Mouse (Mus musculus): Measurements from ENCODE around the gene Fsd2. TPM values are rescaled to one million over a fixed set of nuclear protein-coding genes. Genes with fewer than 3 reads are reported as not detected.

Gene Fsd2
- total RNA-seq, 2 experiments from 2014 or later = 0.27 to 0.28 TPM

GRCm38 (mm10) chr7:81587238-81587637, 20.5 kb upstream of the Fsd2 start:
- no peak overlapping the region for H3K27ac ChIP-seq
- no peak overlapping the region for H3K4me3 ChIP-seq
- no peak for DNase-seq (ENCODE audit: low spot score in 2 of 2)
- TF ChIP-seq CTCF (conservative IDR thresholded peaks at IDR 0.05) = no peak

- no peak for DNase-seq (ENCODE audit: low spot score in 2 of 2)
- no peak overlapping the region for H3K4me3 ChIP-seq
- TF ChIP-seq CTCF (conservative IDR thresholded peaks at IDR 0.05) = no peak
- H3K27ac ChIP-seq = no peak overlapping the region
Measured at GRCm38 (mm10) chr7:81585326-81585725, 18.6 kb upstream of the Fsd2 start.

- TF ChIP-seq CTCF (conservative IDR thresholded peaks at IDR 0.05) = peak; percentile 35
- Histone ChIP-seq H3K27ac (no peak overlapping the region), H3K4me3 (no peak overlapping the region)
- DNase-seq (ENCODE audit: low spot score in 2 of 2) = no peak
Measured at GRCm38 (mm10) chr7:81583512-81583911, 16.8 kb upstream of the Fsd2 start.

DNA sequence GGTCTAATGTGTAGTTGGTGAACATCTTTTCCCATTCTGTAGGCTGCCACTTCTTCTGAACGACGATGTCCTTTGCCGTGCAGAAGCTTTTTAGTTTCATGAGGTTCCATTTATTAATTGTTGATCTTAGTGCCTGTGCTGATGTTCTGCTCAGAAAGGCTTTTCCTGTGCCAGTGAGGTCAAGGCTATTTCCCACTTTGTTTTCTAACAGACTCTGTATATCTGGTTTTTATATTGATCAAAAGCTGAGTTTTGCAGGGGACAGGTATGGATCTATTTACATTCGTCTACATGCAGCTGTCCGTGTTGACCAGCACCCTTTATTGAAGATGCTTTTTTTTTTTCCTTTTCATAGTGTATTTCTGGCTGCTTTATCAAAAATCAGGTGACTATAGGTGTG, 12.6 kb upstream of the Fsd2 start:
- no peak overlapping the region for H3K27ac ChIP-seq
- no peak overlapping the region for H3K4me3 ChIP-seq
- TF ChIP-seq CTCF (conservative IDR thresholded peaks at IDR 0.05) = no peak
- DNase-seq (ENCODE audit: low spot score in 2 of 2) = no peak

DNA sequence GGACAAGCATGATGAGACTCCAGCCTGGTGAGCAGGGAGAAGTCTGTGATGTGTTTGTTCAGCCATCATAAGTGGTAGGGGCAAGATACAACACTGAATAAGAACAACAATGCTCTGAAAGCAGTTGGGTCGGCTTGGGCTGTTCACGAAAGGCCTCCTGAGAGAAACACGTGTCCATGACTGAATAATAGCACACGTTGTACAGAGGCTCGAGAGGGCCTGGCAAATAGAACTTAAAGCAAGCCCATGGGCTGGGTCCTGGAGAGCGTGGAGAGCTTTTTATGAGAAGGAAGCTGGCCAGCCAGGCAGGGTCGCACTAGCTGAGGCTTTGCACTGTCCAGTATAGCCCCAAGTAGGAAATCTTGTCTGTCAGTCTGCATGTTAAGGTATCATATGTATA, 11.7 kb upstream of the Fsd2 start:
- DNase-seq (ENCODE audit: low spot score in 2 of 2) = no peak
- H3K4me3 ChIP-seq = no peak overlapping the region
- H3K27ac ChIP-seq = no peak overlapping the region
- no peak for TF ChIP-seq CTCF (conservative IDR thresholded peaks at IDR 0.05)

DNA sequence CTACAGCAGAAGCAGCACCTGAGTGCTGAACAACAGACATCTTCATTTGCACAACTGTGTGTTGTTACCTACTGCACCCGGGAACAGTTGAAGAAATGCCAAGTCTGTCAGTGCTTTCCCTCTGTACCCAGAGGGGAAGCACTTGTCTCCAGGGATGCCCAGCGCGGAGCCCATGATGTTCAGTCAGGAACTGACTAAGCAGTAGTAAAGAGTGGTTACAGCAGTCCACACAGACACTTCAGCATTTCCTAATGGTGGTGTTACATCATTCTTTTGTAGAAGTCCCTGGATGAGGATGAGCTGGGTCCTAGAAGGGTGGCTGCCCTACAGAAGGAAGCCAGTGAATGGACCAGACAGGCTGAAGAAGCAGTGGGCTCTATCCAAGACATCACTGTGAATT, 11.1 kb upstream of the Fsd2 start:
- DNase-seq (ENCODE audit: low spot score in 2 of 2) = no peak
- TF ChIP-seq CTCF (conservative IDR thresholded peaks at IDR 0.05) = no peak
- Histone ChIP-seq H3K4me3 (no peak overlapping the region), H3K27ac (no peak overlapping the region)

DNA sequence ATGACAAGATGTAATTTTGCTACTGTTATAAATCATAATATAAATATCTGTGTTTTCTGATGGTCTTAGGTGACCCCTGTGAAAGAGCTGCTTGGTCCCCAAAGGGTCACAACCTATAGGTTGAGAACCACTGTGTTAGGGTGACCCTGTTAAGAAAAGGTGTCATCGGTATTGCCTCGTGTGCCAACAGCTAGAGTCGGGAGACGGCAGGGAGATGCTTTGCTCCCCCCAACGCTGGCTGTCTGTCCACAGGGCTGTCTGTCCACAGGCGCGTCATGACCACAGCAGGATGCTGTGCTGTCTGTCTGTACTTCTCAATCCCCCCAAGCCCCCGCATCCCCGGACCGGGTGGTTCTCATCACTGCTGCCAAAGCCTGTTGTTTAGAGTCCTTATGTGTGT, 8.9 kb upstream of the Fsd2 start:
- DNase-seq (ENCODE audit: low spot score in 2 of 2) = no peak
- TF ChIP-seq CTCF (conservative IDR thresholded peaks at IDR 0.05) = no peak
- Histone ChIP-seq H3K4me3 (no peak overlapping the region), H3K27ac (no peak overlapping the region)

GRCm38 (mm10) chr7:81573821-81574220, 7.1 kb upstream of the Fsd2 start:
- Histone ChIP-seq H3K27ac (no peak overlapping the region), H3K4me3 (no peak overlapping the region)
- TF ChIP-seq CTCF (conservative IDR thresholded peaks at IDR 0.05) = no peak
- DNase-seq (ENCODE audit: low spot score in 2 of 2) = no peak

DNA sequence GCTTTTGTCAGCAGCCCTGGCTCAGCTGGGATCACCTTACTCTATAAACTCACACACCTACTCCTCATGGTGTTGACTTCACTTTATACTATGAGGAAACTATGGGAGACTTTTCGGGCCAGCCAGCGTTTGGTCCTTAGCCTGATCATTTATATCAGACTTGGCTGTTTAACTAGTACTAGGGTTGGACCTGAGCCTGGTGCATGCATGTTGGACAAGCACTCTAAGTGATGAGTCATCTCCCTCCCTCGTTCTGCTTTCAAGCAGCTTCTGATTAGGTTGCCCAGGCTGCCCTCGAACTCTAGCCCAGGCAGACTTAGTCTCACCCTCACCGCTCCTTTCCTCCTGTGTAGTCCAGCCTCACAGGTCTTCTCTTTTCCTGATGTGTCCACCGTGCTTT, 6.7 kb upstream of the Fsd2 start:
- Histone ChIP-seq H3K27ac (no peak overlapping the region), H3K4me3 (peak overlapping the region; percentile 85; the same call in 1 of the 2 replicates)
- no peak for TF ChIP-seq CTCF (conservative IDR thresholded peaks at IDR 0.05)
- no peak for DNase-seq (ENCODE audit: low spot score in 2 of 2)

DNA sequence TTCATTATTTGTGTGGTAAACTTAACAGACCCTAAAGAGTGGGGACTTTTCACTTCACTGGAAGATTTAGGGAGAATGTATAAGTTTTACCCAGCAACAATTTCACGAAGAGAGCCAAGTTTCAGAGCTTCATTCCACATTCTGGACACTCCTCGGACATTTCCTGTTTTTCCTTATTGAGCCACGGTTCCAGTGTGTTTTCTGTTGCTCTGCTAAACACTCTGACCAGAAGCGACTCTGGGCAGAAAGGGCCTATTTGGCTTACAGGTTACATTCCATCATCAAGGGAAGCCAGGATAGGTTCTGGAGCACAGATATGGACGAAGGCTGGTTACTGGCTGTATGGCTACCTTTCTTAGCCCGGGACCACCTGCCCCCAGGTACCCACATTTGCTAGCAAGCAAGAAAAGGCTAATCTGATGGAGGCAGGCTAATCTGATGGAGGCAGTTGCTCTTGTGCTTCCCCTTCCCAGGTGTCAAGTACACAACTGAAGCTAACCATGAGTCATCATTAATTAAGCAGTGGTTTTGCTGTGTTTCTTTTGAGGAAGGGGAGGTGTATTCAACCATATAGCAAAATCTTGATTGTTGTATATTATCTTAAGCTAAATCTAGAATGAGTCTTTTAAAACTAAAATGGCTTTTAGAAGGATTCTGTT, 6.0 kb upstream of the Fsd2 start:
- no peak for DNase-seq (ENCODE audit: low spot score in 2 of 2)
- Histone ChIP-seq H3K4me3 (peak overlapping the region; percentile 85), H3K27ac (peak overlapping the region; percentile 96)
- no peak for TF ChIP-seq CTCF (conservative IDR thresholded peaks at IDR 0.05)

DNA sequence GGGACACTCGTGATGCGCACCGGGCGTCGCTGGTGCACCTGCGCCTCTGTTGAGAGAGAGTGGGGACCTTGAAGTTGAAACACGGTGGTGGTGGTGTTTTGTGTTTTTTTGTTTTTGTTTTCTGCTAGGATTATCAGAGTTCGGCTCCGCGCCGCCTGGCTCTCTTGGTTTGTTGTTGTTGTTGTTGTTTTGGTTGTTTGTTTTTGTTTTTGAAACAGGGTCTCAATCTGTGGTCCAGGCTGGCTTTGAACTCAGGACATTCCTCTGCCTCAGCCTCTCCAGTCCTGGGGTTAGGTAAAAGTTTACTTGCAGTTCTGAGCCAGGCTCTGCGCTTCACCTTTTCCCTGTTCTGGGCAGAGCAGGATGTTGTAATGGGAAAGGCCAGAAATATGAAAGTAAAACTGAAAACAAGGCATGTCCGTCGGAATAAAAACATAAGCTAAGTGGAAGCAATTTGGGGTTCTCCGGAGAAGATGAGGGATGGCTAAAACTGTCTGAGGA, 5.2 kb upstream of the Fsd2 start:
- DNase-seq (ENCODE audit: low spot score in 2 of 2) = no peak
- peak overlapping the region; percentile 96 for H3K27ac ChIP-seq
- TF ChIP-seq CTCF (conservative IDR thresholded peaks at IDR 0.05) = no peak

DNA sequence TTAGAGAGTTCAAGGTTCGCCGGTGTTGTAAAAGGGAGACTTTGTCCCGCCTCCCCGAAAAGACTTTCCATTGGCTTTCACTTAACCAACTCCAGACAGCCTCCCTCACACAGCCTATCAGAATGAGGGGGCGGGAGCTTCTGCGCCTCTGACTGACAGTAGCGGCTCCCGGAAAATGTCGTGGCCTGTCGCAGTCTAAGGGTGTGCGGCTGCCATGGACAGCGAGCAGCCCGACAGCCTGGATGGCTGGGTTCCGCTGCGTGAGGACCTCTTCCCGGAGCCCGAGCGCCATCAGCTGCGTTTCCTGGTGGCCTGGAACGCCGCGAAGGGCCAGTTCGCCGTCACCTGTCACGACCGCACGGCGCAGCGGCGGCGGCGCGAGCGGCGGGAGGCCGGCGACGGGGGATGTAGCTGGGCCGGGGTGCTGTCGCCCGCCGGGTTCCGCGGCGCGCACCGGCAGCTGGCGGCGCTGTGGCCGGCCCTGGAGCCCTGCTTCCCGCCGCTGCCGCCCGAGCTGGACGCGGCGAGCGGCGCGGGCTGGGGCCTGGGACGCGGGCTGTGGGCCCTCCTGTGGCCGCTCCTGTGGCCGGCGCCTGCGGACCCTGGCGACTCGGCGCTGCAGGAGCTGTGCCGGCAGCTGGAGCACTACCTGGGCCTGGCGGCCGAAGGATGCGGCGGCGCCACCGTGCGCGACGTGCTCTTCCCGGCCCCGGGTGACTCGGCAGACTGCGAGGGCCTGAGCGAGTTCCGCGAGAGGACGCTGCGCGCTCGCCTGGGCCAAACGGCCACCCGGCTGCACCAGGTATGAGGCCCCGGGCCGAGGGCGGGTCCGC, 4.6 kb upstream of the Fsd2 start, which contains the start of gene Whamm:
Gene Whamm (plus strand): TSS at position 159 of the 833 bp plus-strand sequence.
- DNase-seq (ENCODE audit: low spot score in 2 of 2) = peak; percentile 91 to 95
- peak within 1 kb of the TSS; percentile 96 for H3K27ac ChIP-seq
- TF ChIP-seq CTCF (conservative IDR thresholded peaks at IDR 0.05) = peak; percentile 38; the same call in 1 of the 2 replicates
- peak within 1 kb of the TSS; percentile 85 for H3K4me3 ChIP-seq

More for the DNA sequence above, 5.2 kb upstream of the Fsd2 start:
- peak overlapping the region; percentile 85 for H3K4me3 ChIP-seq

GRCm38 (mm10) chr7:81570752-81571107, 4.0 kb upstream of the Fsd2 start:
- peak; percentile 74 for TF ChIP-seq CTCF (conservative IDR thresholded peaks at IDR 0.05)
- H3K4me3 ChIP-seq = peak overlapping the region; percentile 85
- peak overlapping the region; percentile 96 for H3K27ac ChIP-seq
- DNase-seq (ENCODE audit: low spot score in 2 of 2) = no peak
